Mouse (Mus musculus): ENCODE measurements around the gene Cops6. TPM values are rescaled to one million over a fixed set of nuclear protein-coding genes. Genes with fewer than 3 reads are reported as not detected.
A peak's percentile ranks its signal among the peaks of the same experiment; 100 is the strongest.

Gene Cops6
- polyA plus RNA-seq, 2 experiments = 149 to 262 TPM

- H3K9me3 ChIP-seq (ENCODE audit: control insufficient read depth, low read length) = peaks cover 7% of the 10 kb centered on the region; the same call in 1 of the 2 replicates
- ATAC-seq (ENCODE audit: low FRiP score, low read depth) (no peak), DNase-seq (ENCODE audit: low spot score) (no peak)
- H3K4me3 ChIP-seq (replicated peaks; ENCODE audit: low read length) = no peak overlapping the region
- no peaks in the 10 kb centered on the region for H3K4me1 ChIP-seq (ENCODE audit: control insufficient read depth, insufficient read depth, low read length)
- H3K27ac ChIP-seq (replicated peaks; ENCODE audit: low read depth, low read length) = no peak overlapping the region
- no peak overlapping the region for H3K9ac ChIP-seq (ENCODE audit: low read depth, low read length, severe bottlenecking)
- H3K36me3 ChIP-seq (ENCODE audit: control insufficient read depth, insufficient read depth, low read length) = no peaks in the 10 kb centered on the region
- WGBS = 78% methylated on average over 3 of the region's 3 CpGs
- no peaks in the 10 kb centered on the region for H3K27me3 ChIP-seq (ENCODE audit: control insufficient read depth, insufficient read depth, low read length)
- H3K4me2 ChIP-seq (replicated peaks; ENCODE audit: low read depth, low read length, severe bottlenecking) = no peak overlapping the region
- TF ChIP-seq POLR2A (IDR thresholded peaks at IDR 0.05; ENCODE audit: borderline replicate concordance, extremely low read depth, insufficient read depth, insufficient read length) = no peak
Measured at GRCm38 (mm10) chr5:138202086-138202485, 41.2 kb downstream of the Cops6 start.

GRCm38 (mm10) chr5:138207253-138207652 lies 46.4 kb downstream of the Cops6 start:
- Histone ChIP-seq H3K27ac (replicated peaks; ENCODE audit: low read depth, low read length) (no peak overlapping the region), H3K4me3 (replicated peaks; ENCODE audit: low read length) (no peak overlapping the region), H3K9me3 (ENCODE audit: control insufficient read depth, low read length) (peaks cover 7% of the 10 kb centered on the region; the same call in 1 of the 2 replicates), H3K4me2 (replicated peaks; ENCODE audit: low read depth, low read length, severe bottlenecking) (no peak overlapping the region), H3K9ac (ENCODE audit: low read depth, low read length, severe bottlenecking) (no peak overlapping the region), H3K27me3 (ENCODE audit: control insufficient read depth, insufficient read depth, low read length) (no peaks in the 10 kb centered on the region), H3K36me3 (ENCODE audit: control insufficient read depth, insufficient read depth, low read length) (no peaks in the 10 kb centered on the region), H3K4me1 (ENCODE audit: control insufficient read depth, insufficient read depth, low read length) (no peaks in the 10 kb centered on the region)
- DNase-seq (ENCODE audit: low spot score) = no peak
- no peak for TF ChIP-seq POLR2A (IDR thresholded peaks at IDR 0.05; ENCODE audit: borderline replicate concordance, extremely low read depth, insufficient read depth, insufficient read length)
- 84% methylated on average over 1 of the region's 1 CpGs for WGBS
- no peak for ATAC-seq (ENCODE audit: low FRiP score, low read depth)

DNA sequence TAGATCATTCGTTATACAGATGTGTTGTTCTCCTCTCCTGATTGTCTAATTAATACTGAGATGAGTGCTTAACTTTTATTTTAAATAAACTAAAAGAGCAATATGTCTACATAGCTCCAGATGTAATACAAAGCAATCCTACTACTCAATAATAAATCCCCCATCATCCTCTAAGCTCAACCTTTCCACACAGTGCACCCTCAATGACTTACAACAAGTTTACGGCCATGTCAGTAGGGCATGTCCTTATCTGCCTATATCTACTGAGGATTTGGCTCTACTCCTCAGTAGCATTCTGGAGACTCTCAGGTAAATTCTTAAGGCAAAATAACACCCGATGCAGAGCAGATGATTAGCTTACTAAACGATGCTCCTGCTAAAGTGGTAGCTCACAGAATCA lies 47.0 kb downstream of the Cops6 start:
- Histone ChIP-seq H3K36me3 (ENCODE audit: control insufficient read depth, insufficient read depth, low read length) (no peaks in the 10 kb centered on the region), H3K9me3 (ENCODE audit: control insufficient read depth, low read length) (peaks cover 7% of the 10 kb centered on the region; the same call in 1 of the 2 replicates), H3K4me2 (replicated peaks; ENCODE audit: low read depth, low read length, severe bottlenecking) (no peak overlapping the region), H3K27me3 (ENCODE audit: control insufficient read depth, insufficient read depth, low read length) (no peaks in the 10 kb centered on the region), H3K4me1 (ENCODE audit: control insufficient read depth, insufficient read depth, low read length) (no peaks in the 10 kb centered on the region), H3K27ac (replicated peaks; ENCODE audit: low read depth, low read length) (no peak overlapping the region), H3K9ac (ENCODE audit: low read depth, low read length, severe bottlenecking) (no peak overlapping the region), H3K4me3 (replicated peaks; ENCODE audit: low read length) (no peak overlapping the region)
- TF ChIP-seq POLR2A (IDR thresholded peaks at IDR 0.05; ENCODE audit: borderline replicate concordance, extremely low read depth, insufficient read depth, insufficient read length) = no peak
- no peak for DNase-seq (ENCODE audit: low spot score)
- WGBS = 81% methylated on average over 4 of the region's 4 CpGs
- ATAC-seq (ENCODE audit: low FRiP score, low read depth) = no peak

MicroRNAs encoded within 50 kb of the gene (microRNA counts, 519-probe panel; counts per million panel counts)
- microRNA mmu-miR-106b (3,968 counts per million, percentile 81 among the panel's probes with 10 or more counts), microRNA mmu-miR-25 (5,055 counts per million, percentile 95 among the panel's probes with 10 or more counts), microRNA mmu-miR-93 (3,880 counts per million, percentile 79 among the panel's probes with 10 or more counts)

Small RNAs within 50 kb of the gene (microRNA-seq; reads per million reads assigned to microRNA genes)
- gene Mir106b (6,703 reads per million, percentile 91 among the genes with 10 or more reads in this experiment), gene Mir25 (997 reads per million, percentile 72 among the genes with 10 or more reads in this experiment), gene Mir93 (7,070 reads per million, percentile 92 among the genes with 10 or more reads in this experiment)

Other genes with a start within 250 kb of the Cops6 start
- 0.08 and 0.09 TPM in 2 replicates for gene Cyp3a13, start 239.5 kb upstream of the Cops6 start, polyA plus RNA-seq (2012; rRNA removed)
- gene Cyp3a13, start 239.5 kb upstream of the Cops6 start, polyA plus RNA-seq (2014; fragmentation: Nextera tagmentation; extraction: Ambion mirVana) = not detected in 2 replicates
- 1.1 TPM in 2 replicates for gene Gjc3, start 198.0 kb upstream of the Cops6 start, polyA plus RNA-seq (2012; rRNA removed)
- gene Gjc3, start 198.0 kb upstream of the Cops6 start, polyA plus RNA-seq (2014; fragmentation: Nextera tagmentation; extraction: Ambion mirVana) = 0.36 and 0.40 TPM in 2 replicates
- gene Azgp1, start 179.6 kb upstream of the Cops6 start, polyA plus RNA-seq (2012; rRNA removed) = 0.09 and 0.18 TPM in 2 replicates
- not detected in 2 replicates for gene Azgp1, start 179.6 kb upstream of the Cops6 start, polyA plus RNA-seq (2014; fragmentation: Nextera tagmentation; extraction: Ambion mirVana)
- gene Smok3a, start 139.8 kb upstream of the Cops6 start, polyA plus RNA-seq (2012; rRNA removed) = not detected in 2 replicates
- not detected in 2 replicates for gene Smok3a, start 139.8 kb upstream of the Cops6 start, polyA plus RNA-seq (2014; fragmentation: Nextera tagmentation; extraction: Ambion mirVana)
- gene Smok3b, start 139.6 kb upstream of the Cops6 start, polyA plus RNA-seq (2012; rRNA removed) = not detected in 2 replicates
- gene Smok3b, start 139.6 kb upstream of the Cops6 start, polyA plus RNA-seq (2014; fragmentation: Nextera tagmentation; extraction: Ambion mirVana) = not detected in 2 replicates
- not detected in 2 replicates for gene Smok3c, start 107.9 kb upstream of the Cops6 start, polyA plus RNA-seq (2012; rRNA removed)
- gene Smok3c, start 107.9 kb upstream of the Cops6 start, polyA plus RNA-seq (2014; fragmentation: Nextera tagmentation; extraction: Ambion mirVana) = not detected in 2 replicates
- gene Zkscan1, start 76.0 kb upstream of the Cops6 start, polyA plus RNA-seq (2012; rRNA removed) = 8.5 and 9.8 TPM in 2 replicates
- gene Zkscan1, start 76.0 kb upstream of the Cops6 start, polyA plus RNA-seq (2014; fragmentation: Nextera tagmentation; extraction: Ambion mirVana) = 25.3 and 25.4 TPM in 2 replicates
- 31.5 and 38.3 TPM in 2 replicates for gene Zscan21, start 44.2 kb upstream of the Cops6 start, polyA plus RNA-seq (2012; rRNA removed)
- 59.8 and 70.0 TPM in 2 replicates for gene Zscan21, start 44.2 kb upstream of the Cops6 start, polyA plus RNA-seq (2014; fragmentation: Nextera tagmentation; extraction: Ambion mirVana)
- 5.1 and 5.2 TPM in 2 replicates for gene Zfp113, start 5.3 kb upstream of the Cops6 start, polyA plus RNA-seq (2012; rRNA removed)
- 11.3 and 12.6 TPM in 2 replicates for gene Zfp113, start 5.3 kb upstream of the Cops6 start, polyA plus RNA-seq (2014; fragmentation: Nextera tagmentation; extraction: Ambion mirVana)
- gene Ap4m1, start 10.9 kb downstream of the Cops6 start, polyA plus RNA-seq (2012; rRNA removed) = 73.4 and 107 TPM in 2 replicates
- 18.6 and 19.9 TPM in 2 replicates for gene Ap4m1, start 10.9 kb downstream of the Cops6 start, polyA plus RNA-seq (2014; fragmentation: Nextera tagmentation; extraction: Ambion mirVana)
- gene Mcm7, start 11.4 kb downstream of the Cops6 start, polyA plus RNA-seq (2012; rRNA removed) = 136 and 149 TPM in 2 replicates
- gene Mcm7, start 11.4 kb downstream of the Cops6 start, polyA plus RNA-seq (2014; fragmentation: Nextera tagmentation; extraction: Ambion mirVana) = 144 and 152 TPM in 2 replicates
- 90.0 and 109 TPM in 2 replicates for gene Taf6, start 26.4 kb downstream of the Cops6 start, polyA plus RNA-seq (2012; rRNA removed)
- 75.6 and 86.0 TPM in 2 replicates for gene Taf6, start 26.4 kb downstream of the Cops6 start, polyA plus RNA-seq (2014; fragmentation: Nextera tagmentation; extraction: Ambion mirVana)
- 35.8 and 50.6 TPM in 2 replicates for gene Cnpy4, start 26.4 kb downstream of the Cops6 start, polyA plus RNA-seq (2012; rRNA removed)
- 60.7 and 65.7 TPM in 2 replicates for gene Cnpy4, start 26.4 kb downstream of the Cops6 start, polyA plus RNA-seq (2014; fragmentation: Nextera tagmentation; extraction: Ambion mirVana)
- gene Mblac1, start 33.2 kb downstream of the Cops6 start, polyA plus RNA-seq (2012; rRNA removed) = 6.9 and 7.5 TPM in 2 replicates
- 8.3 and 8.8 TPM in 2 replicates for gene Mblac1, start 33.2 kb downstream of the Cops6 start, polyA plus RNA-seq (2014; fragmentation: Nextera tagmentation; extraction: Ambion mirVana)
- gene Nxpe5, start 64.8 kb downstream of the Cops6 start, polyA plus RNA-seq (2012; rRNA removed) = not detected in 2 replicates
- gene Nxpe5, start 64.8 kb downstream of the Cops6 start, polyA plus RNA-seq (2014; fragmentation: Nextera tagmentation; extraction: Ambion mirVana) = not detected in 2 replicates
- 104 and 110 TPM in 2 replicates for gene Lamtor4, start 94.4 kb downstream of the Cops6 start, polyA plus RNA-seq (2012; rRNA removed)
- 64.6 and 68.5 TPM in 2 replicates for gene Lamtor4, start 94.4 kb downstream of the Cops6 start, polyA plus RNA-seq (2014; fragmentation: Nextera tagmentation; extraction: Ambion mirVana)
- 81.0 and 102 TPM in 2 replicates for gene BC037034, start 103.0 kb downstream of the Cops6 start, polyA plus RNA-seq (2012; rRNA removed)
- 5.2 and 7.6 TPM in 2 replicates for gene BC037034, start 103.0 kb downstream of the Cops6 start, polyA plus RNA-seq (2014; fragmentation: Nextera tagmentation; extraction: Ambion mirVana)
- gene Gal3st4, start 111.8 kb downstream of the Cops6 start, polyA plus RNA-seq (2012; rRNA removed) = 1.9 and 3.2 TPM in 2 replicates
- gene Gal3st4, start 111.8 kb downstream of the Cops6 start, polyA plus RNA-seq (2014; fragmentation: Nextera tagmentation; extraction: Ambion mirVana) = 3.7 and 3.8 TPM in 2 replicates
- 0.18 and 0.19 TPM in 2 replicates for gene Gm43720, start 118.9 kb downstream of the Cops6 start, polyA plus RNA-seq (2012; rRNA removed)
- gene Gm43720, start 118.9 kb downstream of the Cops6 start, polyA plus RNA-seq (2014; fragmentation: Nextera tagmentation; extraction: Ambion mirVana) = 0.15 and 0.33 TPM in 2 replicates
- gene Gpc2, start 118.9 kb downstream of the Cops6 start, polyA plus RNA-seq (2012; rRNA removed) = 183 and 277 TPM in 2 replicates
- 6.4 and 7.2 TPM in 2 replicates for gene Gpc2, start 118.9 kb downstream of the Cops6 start, polyA plus RNA-seq (2014; fragmentation: Nextera tagmentation; extraction: Ambion mirVana)
- gene Stag3, start 119.2 kb downstream of the Cops6 start, polyA plus RNA-seq (2012; rRNA removed) = 18.8 and 25.3 TPM in 2 replicates
- 5.6 TPM in 2 replicates for gene Stag3, start 119.2 kb downstream of the Cops6 start, polyA plus RNA-seq (2014; fragmentation: Nextera tagmentation; extraction: Ambion mirVana)
- gene Pvrig, start 180.9 kb downstream of the Cops6 start, polyA plus RNA-seq (2012; rRNA removed) = 0.06 and 0.09 TPM in 2 replicates
- 0.18 TPM in 2 replicates for gene Pvrig, start 180.9 kb downstream of the Cops6 start, polyA plus RNA-seq (2014; fragmentation: Nextera tagmentation; extraction: Ambion mirVana)

All from limb, embryonic 14.5 days (tissue).